Comparison of ENCODE assay signal across 10 mouse cellular contexts in the genomic region with DNA sequence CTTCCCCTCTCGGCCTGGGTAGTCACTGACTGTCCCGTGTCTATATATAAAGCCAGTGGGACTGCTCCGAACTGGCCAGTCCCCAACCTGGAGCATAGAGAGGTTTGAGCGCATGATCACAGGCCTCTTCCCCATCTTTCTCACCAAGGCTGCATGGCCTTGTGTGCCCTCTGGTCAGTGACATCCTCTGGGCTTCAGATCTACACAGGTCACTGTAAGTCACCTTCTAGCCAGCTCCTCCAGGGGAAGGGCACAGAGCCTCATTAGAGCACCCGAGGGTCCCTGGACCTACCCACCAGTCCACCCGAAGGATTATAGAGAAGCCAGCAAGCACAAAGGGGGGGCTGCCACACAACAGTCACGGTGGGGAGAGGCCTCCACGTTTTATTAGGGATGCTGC. TPM values are rescaled to one million over a fixed set of nuclear protein-coding genes. Genes with fewer than 3 reads are reported as not detected.
A peak's percentile ranks its signal among the peaks of the same experiment; 100 is the strongest.
DNase-seq lines count a peak whose midpoint lies in the region; ATAC-seq lines count a peak whose summit lies in the region.
"Had no signal": no experiment of that assay in that cellular context is flagged by ENCODE, and none has a peak within 500 bp of the region (broad histone marks: within the 10 kb centered on the region; RNA-seq: fewer than 3 reads in every experiment).

No protein-coding gene starts in this region.

- H3K9me3 ChIP-seq in kidney, embryonic 16.5 days (ENCODE audit: low read length): no peaks in the 10 kb centered on the region
- no peaks in the 10 kb centered on the region for H3K9me3 ChIP-seq in embryonic facial prominence, embryonic 12.5 days
- H3K9me3 ChIP-seq in forebrain, embryonic 15.5 days: no peaks in the 10 kb centered on the region
- H3K9me3 ChIP-seq in midbrain, embryonic 12.5 days: no peaks in the 10 kb centered on the region

- H3K4me1 ChIP-seq in kidney, embryonic 16.5 days (ENCODE audit: insufficient read depth, low read length): peaks cover 33% of the 10 kb centered on the region
- H3K4me1 ChIP-seq in embryonic facial prominence, embryonic 12.5 days: peaks cover 21% of the 10 kb centered on the region
- H3K4me1 ChIP-seq in forebrain, embryonic 15.5 days: peaks cover 12% of the 10 kb centered on the region
- H3K4me1 ChIP-seq in midbrain, embryonic 12.5 days: peaks cover 14% of the 10 kb centered on the region

- H3K27ac ChIP-seq in kidney, embryonic 16.5 days (ENCODE audit: low read length): peak overlapping the region; percentile 91
- peak overlapping the region; percentile 86 for H3K27ac ChIP-seq in embryonic facial prominence, embryonic 12.5 days
- peak overlapping the region; percentile 58; the same call in 1 of the 2 replicates for H3K27ac ChIP-seq in forebrain, embryonic 15.5 days (replicated peaks)
- peak overlapping the region; percentile 80 for H3K27ac ChIP-seq in midbrain, embryonic 12.5 days (replicated peaks)
- H3K27ac ChIP-seq: liver, embryonic 14.5 days had no signal

- no peaks in the 10 kb centered on the region for H3K27me3 ChIP-seq in kidney, embryonic 16.5 days (ENCODE audit: insufficient read depth, low read length)
- H3K27me3 ChIP-seq in embryonic facial prominence, embryonic 12.5 days: no peaks in the 10 kb centered on the region
- H3K27me3 ChIP-seq in forebrain, embryonic 15.5 days: no peaks in the 10 kb centered on the region
- no peaks in the 10 kb centered on the region for H3K27me3 ChIP-seq in midbrain, embryonic 12.5 days
- H3K27me3 ChIP-seq: Patski had no signal

- WGBS in kidney, embryonic 16.5 days: 63% methylated on average over 8 of the region's 8 CpGs
- 91% methylated on average over 8 of the region's 8 CpGs for WGBS in embryonic facial prominence, embryonic 12.5 days
- WGBS in forebrain, embryonic 15.5 days: 89% methylated on average over 8 of the region's 8 CpGs
- 84% methylated on average over 8 of the region's 8 CpGs for WGBS in midbrain, embryonic 12.5 days

- peaks cover 19% of the 10 kb centered on the region for H3K36me3 ChIP-seq in kidney, embryonic 16.5 days (ENCODE audit: insufficient read depth, low read length)
- peaks cover 42% of the 10 kb centered on the region for H3K36me3 ChIP-seq in embryonic facial prominence, embryonic 12.5 days
- peaks cover 28% of the 10 kb centered on the region for H3K36me3 ChIP-seq in forebrain, embryonic 15.5 days
- peaks cover 38% of the 10 kb centered on the region for H3K36me3 ChIP-seq in midbrain, embryonic 12.5 days

- no peak overlapping the region for H3K4me3 ChIP-seq in kidney, embryonic 16.5 days (ENCODE audit: low read length)
- H3K4me3 ChIP-seq in embryonic facial prominence, embryonic 12.5 days: no peak overlapping the region
- no peak overlapping the region for H3K4me3 ChIP-seq in forebrain, embryonic 15.5 days
- H3K4me3 ChIP-seq in midbrain, embryonic 12.5 days: no peak overlapping the region

- ATAC-seq in kidney, embryonic 16.5 days (ENCODE audit: low FRiP score, low TSS enrichment): no peak
- no peak for ATAC-seq in embryonic facial prominence, embryonic 12.5 days (ENCODE audit: insufficient number of reproducible peaks, insufficient read depth, low FRiP score, low TSS enrichment)
- no peak for ATAC-seq in forebrain, embryonic 15.5 days (replicated peaks)
- ATAC-seq in midbrain, embryonic 12.5 days (ENCODE audit: low FRiP score, low read depth): no peak
- ATAC-seq in inflammation-experienced regulatory T-cells, adult 6 months: no peak
- ATAC-seq: Patski had no signal

- no peak overlapping the region for H3K4me2 ChIP-seq in kidney, embryonic 16.5 days (replicated peaks; ENCODE audit: low read depth, low read length)
- H3K4me2 ChIP-seq in embryonic facial prominence, embryonic 12.5 days (replicated peaks): no peak overlapping the region
- H3K4me2 ChIP-seq in forebrain, embryonic 15.5 days (replicated peaks): no peak overlapping the region
- no peak overlapping the region for H3K4me2 ChIP-seq in midbrain, embryonic 12.5 days (replicated peaks)

- H3K9ac ChIP-seq in kidney, embryonic 16.5 days (replicated peaks; ENCODE audit: low read length): peak overlapping the region; percentile 29; the same call in 1 of the 2 replicates
- no peak overlapping the region for H3K9ac ChIP-seq in embryonic facial prominence, embryonic 12.5 days
- H3K9ac ChIP-seq in forebrain, embryonic 15.5 days (replicated peaks): no peak overlapping the region
- H3K9ac ChIP-seq in midbrain, embryonic 12.5 days (replicated peaks): no peak overlapping the region
- H3K9ac ChIP-seq: liver, embryonic 14.5 days had no signal

- DNase-seq in kidney, adult 9 months: no peak
- DNase-seq in spleen, adult 18-20 months: no peak
- DNase-seq: kidney, adult 18-20 months had no signal

RNA-seq across cellular contexts. Expression of gene Tmbim6, which starts 29.0 kb away (rescaled TPM):
- polyA plus RNA-seq in kidney, embryonic 16.5 days (2015; fragmentation: Nextera tagmentation; extraction: Ambion mirVana): 634 and 653 TPM in 2 replicates
- polyA plus RNA-seq in embryonic facial prominence, embryonic 12.5 days (2016; fragmentation: Nextera tagmentation; extraction: Ambion mirVana): 256 and 268 TPM in 2 replicates
- polyA plus RNA-seq in forebrain, embryonic 15.5 days (2015; fragmentation: Nextera tagmentation; extraction: Ambion mirVana): 250 and 263 TPM in 2 replicates
- polyA plus RNA-seq in midbrain, embryonic 12.5 days (2016; fragmentation: Nextera tagmentation; extraction: Ambion mirVana): 251 and 255 TPM in 2 replicates
- polyA plus RNA-seq in inflammation-experienced regulatory T-cells, adult 6 months (2017; shearing (Covaris generic)): 1,000 to 10,000 TPM; 1,026 to 1,183 (median 1,027) TPM

RNA-seq across cellular contexts. Expression of gene Nckap5l, which starts 35.9 kb away (rescaled TPM):
- polyA plus RNA-seq in kidney, embryonic 16.5 days (2015; fragmentation: Nextera tagmentation; extraction: Ambion mirVana): 9.3 and 10.9 TPM in 2 replicates
- polyA plus RNA-seq in embryonic facial prominence, embryonic 12.5 days (2016; fragmentation: Nextera tagmentation; extraction: Ambion mirVana): 11.6 and 12.3 TPM in 2 replicates
- 11.0 and 12.4 TPM in 2 replicates for polyA plus RNA-seq in forebrain, embryonic 15.5 days (2015; fragmentation: Nextera tagmentation; extraction: Ambion mirVana)
- polyA plus RNA-seq in midbrain, embryonic 12.5 days (2016; fragmentation: Nextera tagmentation; extraction: Ambion mirVana): 12.9 and 15.8 TPM in 2 replicates
- polyA plus RNA-seq in inflammation-experienced regulatory T-cells, adult 6 months (2017; shearing (Covaris generic)): 1 to 10 TPM in 1 of 3 experiments, under 1 TPM in 2; 0.10 to 1.9 (median 0.78) TPM

RNA-seq across cellular contexts. Expression of gene Fmnl3, which starts 51.4 kb away (rescaled TPM):
- 27.1 and 29.8 TPM in 2 replicates for polyA plus RNA-seq in kidney, embryonic 16.5 days (2015; fragmentation: Nextera tagmentation; extraction: Ambion mirVana)
- 32.6 and 37.0 TPM in 2 replicates for polyA plus RNA-seq in embryonic facial prominence, embryonic 12.5 days (2016; fragmentation: Nextera tagmentation; extraction: Ambion mirVana)
- 9.9 and 10.2 TPM in 2 replicates for polyA plus RNA-seq in forebrain, embryonic 15.5 days (2015; fragmentation: Nextera tagmentation; extraction: Ambion mirVana)
- polyA plus RNA-seq in midbrain, embryonic 12.5 days (2016; fragmentation: Nextera tagmentation; extraction: Ambion mirVana): 15.1 and 16.4 TPM in 2 replicates
- 10 to 100 TPM in 1 of 3 experiments, 1 to 10 TPM in 2; 5.5 to 13.4 (median 9.2) TPM for polyA plus RNA-seq in inflammation-experienced regulatory T-cells, adult 6 months (2017; shearing (Covaris generic))

RNA-seq across cellular contexts. Expression of gene Bcdin3d, which starts 52.9 kb away (rescaled TPM):
- polyA plus RNA-seq in kidney, embryonic 16.5 days (2015; fragmentation: Nextera tagmentation; extraction: Ambion mirVana): 16.8 and 18.2 TPM in 2 replicates
- polyA plus RNA-seq in embryonic facial prominence, embryonic 12.5 days (2016; fragmentation: Nextera tagmentation; extraction: Ambion mirVana): 14.6 and 16.3 TPM in 2 replicates
- polyA plus RNA-seq in forebrain, embryonic 15.5 days (2015; fragmentation: Nextera tagmentation; extraction: Ambion mirVana): 24.7 and 25.5 TPM in 2 replicates
- polyA plus RNA-seq in midbrain, embryonic 12.5 days (2016; fragmentation: Nextera tagmentation; extraction: Ambion mirVana): 19.9 and 20.1 TPM in 2 replicates
- 10 to 100 TPM; 16.9 to 30.8 (median 30.6) TPM for polyA plus RNA-seq in inflammation-experienced regulatory T-cells, adult 6 months (2017; shearing (Covaris generic))
